ENCODE assay signal across 9 mouse cellular contexts in the genomic region with DNA sequence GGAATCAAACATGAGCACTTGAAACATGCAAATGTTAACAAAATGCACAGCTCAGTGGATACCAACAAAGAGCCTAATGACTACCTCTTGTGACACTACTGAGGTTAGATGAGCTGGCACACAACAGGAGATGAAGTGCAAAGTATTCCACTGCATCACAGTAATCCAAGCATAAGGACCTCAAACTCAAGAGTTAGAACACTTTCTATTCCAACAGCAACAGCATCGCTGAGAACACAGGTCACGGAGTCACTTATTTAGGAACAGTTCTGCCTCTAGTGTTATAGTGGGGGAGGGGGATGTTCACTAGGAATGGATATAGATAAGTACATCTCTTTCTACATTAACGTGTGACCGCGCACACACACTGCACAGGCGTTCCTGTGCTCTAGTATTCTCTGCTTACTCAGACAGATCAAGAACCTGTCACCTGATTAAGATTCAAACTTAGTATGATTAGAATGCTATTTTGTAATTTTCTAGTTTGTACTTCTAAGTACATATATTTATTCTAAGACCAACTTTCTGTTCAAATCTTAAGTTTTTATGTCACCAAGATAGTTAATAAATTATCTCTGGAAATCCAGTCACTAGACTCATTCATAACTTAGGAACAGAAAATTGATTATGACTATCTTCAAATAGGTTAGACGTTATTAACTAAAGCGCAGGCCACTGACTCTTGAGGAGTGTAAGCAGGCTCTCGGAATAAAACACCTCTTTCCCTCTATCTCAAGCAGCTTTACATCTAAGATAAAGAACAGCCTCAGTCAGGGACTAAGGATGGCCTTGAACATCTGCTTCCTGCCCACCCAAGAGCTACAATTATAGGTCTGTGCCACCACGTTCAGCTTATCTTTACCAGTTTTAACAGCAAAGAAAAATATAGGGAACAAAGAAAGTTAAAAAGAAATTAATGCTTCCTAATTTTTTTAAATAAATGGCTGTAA. TPM values are rescaled to one million over a fixed set of nuclear protein-coding genes. Genes with fewer than 3 reads are reported as not detected.
A peak's percentile ranks its signal among the peaks of the same experiment; 100 is the strongest.
DNase-seq lines count a peak whose midpoint lies in the region; ATAC-seq and TF ChIP-seq lines count a peak whose summit lies in the region.
"Had no signal": no experiment of that assay in that cellular context is flagged by ENCODE, and none has a peak within 500 bp of the region (broad histone marks: within the 10 kb centered on the region; RNA-seq: fewer than 3 reads in every experiment).

No protein-coding gene starts in this region.

- H3K4me2 ChIP-seq in neural tube, embryonic 13.5 days = 0 out of 2 replicates have a peak overlapping the region, but pooled peaks have one; percentile 16
- H3K4me2 ChIP-seq in stomach, postnatal 0 days (replicated peaks; ENCODE audit: low read depth) = peak overlapping the region; percentile 30; the same call in 1 of the 2 replicates

- ATAC-seq in neural tube, embryonic 13.5 days (ENCODE audit: low read depth) = no peak
- ATAC-seq in stomach, postnatal 0 days (ENCODE audit: low FRiP score, low TSS enrichment) = no peak

- intact Hi-C loops in gastrocnemius, adult 2 months (cut with DNase I) = no loop called here
- intact Hi-C loops in gastrocnemius, postnatal 36 days (cut with DNase I) = no loop called here

- H3K27ac ChIP-seq in gastrocnemius, adult 2 months = peak overlapping the region; percentile 62
- H3K27ac ChIP-seq in neural tube, embryonic 13.5 days (replicated peaks) = no peak overlapping the region; the same call in 1 of the 2 replicates
- no peak overlapping the region for H3K27ac ChIP-seq in limb, embryonic 10.5 days
- peak overlapping the region; percentile 9; the same call in 1 of the 2 replicates for H3K27ac ChIP-seq in stomach, postnatal 0 days (replicated peaks)

- peaks cover 4% of the 10 kb centered on the region; the same call in 1 of the 2 replicates for H3K9me3 ChIP-seq in neural tube, embryonic 13.5 days
- H3K9me3 ChIP-seq in limb, embryonic 10.5 days (replicated peaks) = no peaks in the 10 kb centered on the region
- H3K9me3 ChIP-seq in stomach, postnatal 0 days (ENCODE audit: control insufficient read depth, low read length) = no peaks in the 10 kb centered on the region

- DNase-seq in gastrocnemius, adult 2 months = no peak
- DNase-seq in gastrocnemius, postnatal 36 days = no peak
- DNase-seq in neural tube, embryonic 10.5 days (ENCODE audit: extremely low spot score, low spot score) = no peak
- peak; percentile 24 for DNase-seq in limb, embryonic 10.5 days (ENCODE audit: low spot score)
- no peak for DNase-seq in stomach, postnatal 0 days (ENCODE audit: low spot score)
- DNase-seq in right cerebral cortex, adult 2 months (ENCODE audit: low spot score in 2 of 2) = no peak
- DNase-seq in adrenal gland, adult 8-10 months = no peak
- DNase-seq: cerebellum, postnatal 25 days had no signal

- no peaks in the 10 kb centered on the region for H3K27me3 ChIP-seq in neural tube, embryonic 13.5 days
- no peaks in the 10 kb centered on the region for H3K27me3 ChIP-seq in limb, embryonic 10.5 days (ENCODE audit: low read depth, poor library complexity, severe bottlenecking)
- no peaks in the 10 kb centered on the region for H3K27me3 ChIP-seq in stomach, postnatal 0 days (ENCODE audit: control insufficient read depth, insufficient read depth, low read length)

- no peak overlapping the region for H3K9ac ChIP-seq in neural tube, embryonic 13.5 days
- no peak overlapping the region for H3K9ac ChIP-seq in stomach, postnatal 0 days (ENCODE audit: low read length)

- WGBS in neural tube, embryonic 13.5 days = 80% methylated on average over 10 of the region's 10 CpGs
- 87% methylated on average over 10 of the region's 10 CpGs for WGBS in limb, embryonic 10.5 days
- 45% methylated on average over 10 of the region's 10 CpGs for WGBS in stomach, postnatal 0 days

- H3K4me1 ChIP-seq in neural tube, embryonic 13.5 days (replicated peaks) = peaks cover 34% of the 10 kb centered on the region
- H3K4me1 ChIP-seq in limb, embryonic 10.5 days = peaks cover 2% of the 10 kb centered on the region; the same call in 1 of the 2 replicates
- H3K4me1 ChIP-seq in stomach, postnatal 0 days (replicated peaks; ENCODE audit: control insufficient read depth, insufficient read depth) = no peaks in the 10 kb centered on the region

- TF ChIP-seq EP300 in stomach, postnatal 0 days (optimal IDR thresholded peaks at IDR 0.05) = no peak

- TF ChIP-seq CTCF in gastrocnemius, adult 2 months (IDR thresholded peaks at IDR 0.05) = no peak
- no peak for TF ChIP-seq CTCF in stomach, postnatal 0 days (IDR thresholded peaks at IDR 0.05; ENCODE audit: low read depth)

- H3K36me3 ChIP-seq in neural tube, embryonic 13.5 days = peaks cover 36% of the 10 kb centered on the region
- peaks cover 94% of the 10 kb centered on the region for H3K36me3 ChIP-seq in limb, embryonic 10.5 days
- H3K36me3 ChIP-seq in stomach, postnatal 0 days (ENCODE audit: control insufficient read depth, insufficient read depth, low read length) = peaks cover 4% of the 10 kb centered on the region

- H3K4me3 ChIP-seq in gastrocnemius, adult 2 months = peak overlapping the region; percentile 55
- H3K4me3 ChIP-seq in neural tube, embryonic 13.5 days = no peak overlapping the region
- H3K4me3 ChIP-seq in limb, embryonic 10.5 days = no peak overlapping the region
- no peak overlapping the region for H3K4me3 ChIP-seq in stomach, postnatal 0 days (ENCODE audit: low read depth, low read length)

RNA-seq across cellular contexts. Expression of a gene that starts 5.2 kb away (rescaled TPM):
- 10 to 100 TPM; 40.7 to 48.4 TPM for total RNA-seq in gastrocnemius, adult 2 months (2021)
- total RNA-seq in gastrocnemius, postnatal 36 days (2021) = 10 to 100 TPM; 22.4 to 39.9 TPM
- 34.6 and 45.5 TPM in 2 replicates for polyA plus RNA-seq in neural tube, embryonic 13.5 days (2015; fragmentation: Nextera tagmentation; extraction: Ambion mirVana)
- polyA plus RNA-seq in limb, embryonic 10.5 days (2016; fragmentation: Nextera tagmentation; extraction: Ambion mirVana) = 33.7 and 53.2 TPM in 2 replicates
- polyA plus RNA-seq in stomach, postnatal 0 days (2015; fragmentation: Nextera tagmentation; extraction: Ambion mirVana) = 15.9 and 18.0 TPM in 2 replicates
- 10 to 100 TPM; 38.6 to 65.5 (median 49.7) TPM for total RNA-seq in adrenal gland, adult 8-10 months (2022)

Comparison
In these comparisons a context has a peak if more than half of its experiments do, and no peak if none do; other contexts are left out.
1. H3K27ac ChIP-seq: peak in gastrocnemius, adult 2 months (single experiment) and stomach, postnatal 0 days (single experiment); none in neural tube, embryonic 13.5 days (single experiment) and limb, embryonic 10.5 days (single experiment).